ENCODE assay signal across 22 mouse cellular contexts in genomic region chr12:77065645-77066512, GRCm38 (mm10).
DNase-seq lines count a peak whose midpoint lies in the region; ATAC-seq and TF ChIP-seq lines count a peak whose summit lies in the region.
"Had no signal": no experiment of that assay in that cellular context is flagged by ENCODE, and none has a peak within 500 bp of the region (broad histone marks: within the 10 kb centered on the region; RNA-seq: fewer than 3 reads in every experiment).

No protein-coding gene starts in this region.

- TF ChIP-seq CTCF in lung, adult 2 months (IDR thresholded peaks at IDR 0.05; ENCODE audit: insufficient read depth, low read length), result no peak

- no peak overlapping the region for H3K4me3 ChIP-seq in lung, adult 2 months (replicated peaks; ENCODE audit: extremely low read depth, low read depth, low read length)
- H3K4me3 ChIP-seq: embryonic facial prominence, embryonic 15.5 days; erythroblast, embryonic 14.5 days; forebrain, embryonic 10.5 days; forebrain, embryonic 15.5 days; heart, adult 2 months; heart, embryonic 15.5 days; hindbrain, embryonic 13.5 days; intestine, embryonic 15.5 days had no signal

- TF ChIP-seq POLR2A in lung, adult 2 months (IDR thresholded peaks at IDR 0.05; ENCODE audit: borderline replicate concordance, extremely low read depth, low read depth, low read length), result no peak

- ATAC-seq in megakaryocyte, adult 5-6 weeks (ENCODE audit: poor library complexity, severe bottlenecking), result peak; percentile 23; the same call in 1 of the 2 replicates
- ATAC-seq: forebrain, embryonic 15.5 days; hindbrain, postnatal 0 days; intestine, embryonic 15.5 days had no signal

- 41% methylated on average over 6 of the region's 6 CpGs for WGBS in lung, adult 2 months

- H3K4me1 ChIP-seq in lung, adult 2 months (ENCODE audit: control insufficient read depth, insufficient read depth, low read length), result no peaks in the 10 kb centered on the region; the same call in 1 of the 2 replicates
- H3K4me1 ChIP-seq: forebrain, embryonic 15.5 days; heart, embryonic 15.5 days; hindbrain, embryonic 13.5 days had no signal

- DNase-seq in thymus, postnatal 0 days (ENCODE audit: low spot score), result peak; percentile 23
- DNase-seq in thymus, postnatal 10 days (ENCODE audit: low spot score in 2 of 2), result no peak
- peak; percentile 74 for DNase-seq in MEL-GATA-1-ER (ENCODE audit: extremely low read depth, low read depth)
- DNase-seq in testis, postnatal 10 days (ENCODE audit: low spot score), result no peak
- DNase-seq in lung, adult 2 months, result no peak
- DNase-seq in adrenal gland, postnatal 4 days (ENCODE audit: low spot score in 2 of 2), result no peak
- DNase-seq: adrenal gland, postnatal 10 days; cerebellum, adult 18-20 months; cerebellum, postnatal 10 days; embryo, embryonic 11 days; gastrocnemius, postnatal 10 days; heart, adult 2 months; heart, postnatal 14 days had no signal

Comparison
In these comparisons a context has a peak if more than half of its experiments do, and no peak if none do; other contexts are left out.
1. DNase-seq: peak in thymus, postnatal 0 days (single experiment) and MEL-GATA-1-ER (single experiment); none in thymus, postnatal 10 days (0 of 2), testis, postnatal 10 days (single experiment), lung, adult 2 months (single experiment) and adrenal gland, postnatal 4 days (0 of 2).